Mouse (Mus musculus): Measurements from ENCODE around the gene Angptl2. TPM values are rescaled to one million over a fixed set of nuclear protein-coding genes. Genes with fewer than 3 reads are reported as not detected.

Angptl2 gene
- polyA plus RNA-seq, 1 experiment, result 5.5 TPM

GRCm38 (mm10) chr2:33178243-33178932 is 37.5 kb upstream of the Angptl2 start:
- H3K4me3 ChIP-seq (ENCODE audit: insufficient read depth, low read length), result no peak overlapping the region
- TF ChIP-seq POLR2A (IDR thresholded peaks at IDR 0.05; ENCODE audit: extremely low read depth, insufficient read depth, low read length) (no peak), CTCF (IDR thresholded peaks at IDR 0.05; ENCODE audit: extremely low read depth, insufficient read depth, low read length) (no peak)
- peaks cover 23% of the 10 kb centered on the region for H3K4me1 ChIP-seq (ENCODE audit: control insufficient read depth, insufficient read depth, low read length)
- peak overlapping the region; percentile 35 for H3K27ac ChIP-seq (ENCODE audit: insufficient read depth, low read length)

GRCm38 (mm10) chr2:33179171-33179929 is 36.5 kb upstream of the Angptl2 start:
- Histone ChIP-seq H3K4me3 (ENCODE audit: insufficient read depth, low read length) (no peak overlapping the region), H3K4me1 (ENCODE audit: control insufficient read depth, insufficient read depth, low read length) (peaks cover 23% of the 10 kb centered on the region), H3K27ac (ENCODE audit: insufficient read depth, low read length) (no peak overlapping the region)
- TF ChIP-seq POLR2A (IDR thresholded peaks at IDR 0.05; ENCODE audit: extremely low read depth, insufficient read depth, low read length) (no peak), CTCF (IDR thresholded peaks at IDR 0.05; ENCODE audit: extremely low read depth, insufficient read depth, low read length) (no peak)

- H3K4me3 ChIP-seq (ENCODE audit: insufficient read depth, low read length), result no peak overlapping the region
These were observed 35.8 kb upstream of the Angptl2 start for GRCm38 (mm10) chr2:33179930-33180630.

GRCm38 (mm10) chr2:33183321-33183720 is 32.5 kb upstream of the Angptl2 start:
- peaks cover 18% of the 10 kb centered on the region for H3K4me1 ChIP-seq (ENCODE audit: control insufficient read depth, insufficient read depth, low read length)
- no peak overlapping the region for H3K4me3 ChIP-seq (ENCODE audit: insufficient read depth, low read length)
- H3K27ac ChIP-seq (ENCODE audit: insufficient read depth, low read length), result no peak overlapping the region
- no peak for TF ChIP-seq CTCF (IDR thresholded peaks at IDR 0.05; ENCODE audit: extremely low read depth, insufficient read depth, low read length)
- TF ChIP-seq POLR2A (IDR thresholded peaks at IDR 0.05; ENCODE audit: extremely low read depth, insufficient read depth, low read length), result no peak

More at GRCm38 (mm10) chr2:33179930-33180630, 35.8 kb upstream of the Angptl2 start:
- TF ChIP-seq POLR2A (IDR thresholded peaks at IDR 0.05; ENCODE audit: extremely low read depth, insufficient read depth, low read length), result no peak
- no peak for TF ChIP-seq CTCF (IDR thresholded peaks at IDR 0.05; ENCODE audit: extremely low read depth, insufficient read depth, low read length)
- no peak overlapping the region for H3K27ac ChIP-seq (ENCODE audit: insufficient read depth, low read length)
- peaks cover 23% of the 10 kb centered on the region for H3K4me1 ChIP-seq (ENCODE audit: control insufficient read depth, insufficient read depth, low read length)

DNA sequence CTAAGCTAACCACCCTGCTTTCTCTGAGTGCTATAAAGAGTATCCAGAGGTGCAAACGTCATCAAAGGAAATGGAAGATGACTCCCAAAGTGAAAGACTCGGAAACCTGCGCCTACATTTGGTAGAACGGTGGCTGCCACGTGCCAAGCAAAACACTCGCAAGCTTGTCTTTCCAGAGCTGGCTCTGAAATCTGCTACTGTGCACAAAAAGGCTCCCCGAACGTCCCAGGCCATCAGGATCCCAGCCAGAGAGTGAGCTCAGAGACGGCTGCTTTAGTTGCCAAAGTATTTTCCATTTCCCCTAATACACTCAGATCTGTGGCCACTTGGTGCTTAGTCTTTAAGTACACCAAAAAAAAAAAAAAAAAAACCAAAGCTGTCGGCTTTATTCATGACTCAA is 31.2 kb upstream of the Angptl2 start:
- Histone ChIP-seq H3K4me1 (ENCODE audit: control insufficient read depth, insufficient read depth, low read length) (peaks cover 11% of the 10 kb centered on the region), H3K4me3 (ENCODE audit: insufficient read depth, low read length) (no peak overlapping the region), H3K27ac (ENCODE audit: insufficient read depth, low read length) (no peak overlapping the region; the same call in 1 of the 2 replicates)
- no peak for TF ChIP-seq POLR2A (IDR thresholded peaks at IDR 0.05; ENCODE audit: extremely low read depth, insufficient read depth, low read length)
- TF ChIP-seq CTCF (IDR thresholded peaks at IDR 0.05; ENCODE audit: extremely low read depth, insufficient read depth, low read length), result no peak

- peak; percentile 29; the same call in 1 of the 2 replicates for TF ChIP-seq CTCF (IDR thresholded peaks at IDR 0.05; ENCODE audit: extremely low read depth, insufficient read depth, low read length)
- no peak for TF ChIP-seq POLR2A (IDR thresholded peaks at IDR 0.05; ENCODE audit: extremely low read depth, insufficient read depth, low read length)
- H3K4me3 ChIP-seq (ENCODE audit: insufficient read depth, low read length), result no peak overlapping the region
- peaks cover 9% of the 10 kb centered on the region for H3K4me1 ChIP-seq (ENCODE audit: control insufficient read depth, insufficient read depth, low read length)
- H3K27ac ChIP-seq (ENCODE audit: insufficient read depth, low read length), result no peak overlapping the region
These were observed 30.6 kb upstream of the Angptl2 start for GRCm38 (mm10) chr2:33185258-33185657.

DNA sequence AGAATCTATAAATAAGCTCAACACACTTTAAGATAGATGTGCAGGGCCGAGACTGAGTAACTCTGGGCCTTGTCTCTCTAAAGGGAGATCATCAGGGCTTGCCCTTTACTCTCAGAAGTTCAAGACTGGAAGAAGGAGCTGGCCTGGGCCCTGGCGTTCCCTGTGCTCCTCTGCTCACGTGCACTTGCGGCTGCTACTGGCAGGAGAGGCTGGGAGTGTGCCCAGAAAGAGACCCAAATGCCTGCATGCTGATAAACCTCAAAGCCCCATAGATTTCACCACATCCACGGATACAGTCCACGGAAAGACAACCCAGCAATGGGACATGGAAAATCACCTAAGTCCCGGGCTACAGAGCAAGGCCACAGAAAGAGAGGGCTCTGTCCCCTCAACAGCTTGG is 29.4 kb upstream of the Angptl2 start:
- Histone ChIP-seq H3K4me3 (ENCODE audit: insufficient read depth, low read length) (no peak overlapping the region), H3K27ac (ENCODE audit: insufficient read depth, low read length) (no peak overlapping the region), H3K4me1 (ENCODE audit: control insufficient read depth, insufficient read depth, low read length) (peaks cover 3% of the 10 kb centered on the region; the same call in 1 of the 2 replicates)
- TF ChIP-seq POLR2A (IDR thresholded peaks at IDR 0.05; ENCODE audit: extremely low read depth, insufficient read depth, low read length), result no peak
- TF ChIP-seq CTCF (IDR thresholded peaks at IDR 0.05; ENCODE audit: extremely low read depth, insufficient read depth, low read length), result no peak

DNA sequence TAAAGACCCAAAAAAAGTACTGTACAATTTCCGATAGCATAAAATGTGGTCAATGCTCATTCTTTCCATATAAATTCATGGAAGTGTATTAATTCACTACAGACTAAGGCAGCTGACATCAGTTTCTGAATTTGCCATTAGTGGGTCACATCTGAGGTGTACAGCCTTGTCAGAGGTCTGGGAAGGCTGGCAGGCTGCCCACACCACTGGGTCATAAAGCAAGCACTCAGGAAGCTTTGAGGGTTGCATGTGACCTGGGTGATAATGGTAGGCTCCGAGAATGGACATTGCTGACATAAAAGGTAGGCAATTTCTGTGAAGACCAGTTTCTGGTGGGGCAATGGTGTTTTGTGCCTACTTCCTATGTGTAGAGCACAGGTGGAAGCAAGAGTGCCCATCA is 28.0 kb upstream of the Angptl2 start:
- peaks cover 3% of the 10 kb centered on the region; the same call in 1 of the 2 replicates for H3K4me1 ChIP-seq (ENCODE audit: control insufficient read depth, insufficient read depth, low read length)
- TF ChIP-seq POLR2A (IDR thresholded peaks at IDR 0.05; ENCODE audit: extremely low read depth, insufficient read depth, low read length) (no peak), CTCF (IDR thresholded peaks at IDR 0.05; ENCODE audit: extremely low read depth, insufficient read depth, low read length) (no peak)
- no peak overlapping the region for H3K4me3 ChIP-seq (ENCODE audit: insufficient read depth, low read length)
- no peak overlapping the region for H3K27ac ChIP-seq (ENCODE audit: insufficient read depth, low read length)

GRCm38 (mm10) chr2:33188925-33189670 is 26.8 kb upstream of the Angptl2 start:
- Histone ChIP-seq H3K27ac (ENCODE audit: insufficient read depth, low read length) (no peak overlapping the region), H3K4me3 (ENCODE audit: insufficient read depth, low read length) (no peak overlapping the region), H3K4me1 (ENCODE audit: control insufficient read depth, insufficient read depth, low read length) (peaks cover 3% of the 10 kb centered on the region; the same call in 1 of the 2 replicates)
- TF ChIP-seq POLR2A (IDR thresholded peaks at IDR 0.05; ENCODE audit: extremely low read depth, insufficient read depth, low read length), result no peak
- TF ChIP-seq CTCF (IDR thresholded peaks at IDR 0.05; ENCODE audit: extremely low read depth, insufficient read depth, low read length), result no peak
